Mouse (Mus musculus) effector memory CD4-positive, alpha-beta T cell, adult 7 months (primary cell): ENCODE measurements around the gene Mpv17l2. TPM values are rescaled to one million over a fixed set of nuclear protein-coding genes. Genes with fewer than 3 reads are reported as not detected.

Source experiments
- polyA plus RNA-seq: library from polyadenylated mRNA; unstranded; fragments of 100-300 nt; shearing (Covaris generic); gene quantifications from one replicate; pipeline ENCODE4 v1.2.1, GENCODE M21; 2017

Gene Mpv17l2
- 34.0 TPM for polyA plus RNA-seq

GRCm38 (mm10) chr8:70760775-70761406, at the start of gene Mpv17l2:
Gene Mpv17l2 (minus strand): TSS chr8:70760946.

GRCm38 (mm10) chr8:70808239-70808638, 47.5 kb upstream of the Mpv17l2 start, which contains the start of gene Il12rb1:
Gene Il12rb1 (plus strand): TSS chr8:70808449.

DNA sequence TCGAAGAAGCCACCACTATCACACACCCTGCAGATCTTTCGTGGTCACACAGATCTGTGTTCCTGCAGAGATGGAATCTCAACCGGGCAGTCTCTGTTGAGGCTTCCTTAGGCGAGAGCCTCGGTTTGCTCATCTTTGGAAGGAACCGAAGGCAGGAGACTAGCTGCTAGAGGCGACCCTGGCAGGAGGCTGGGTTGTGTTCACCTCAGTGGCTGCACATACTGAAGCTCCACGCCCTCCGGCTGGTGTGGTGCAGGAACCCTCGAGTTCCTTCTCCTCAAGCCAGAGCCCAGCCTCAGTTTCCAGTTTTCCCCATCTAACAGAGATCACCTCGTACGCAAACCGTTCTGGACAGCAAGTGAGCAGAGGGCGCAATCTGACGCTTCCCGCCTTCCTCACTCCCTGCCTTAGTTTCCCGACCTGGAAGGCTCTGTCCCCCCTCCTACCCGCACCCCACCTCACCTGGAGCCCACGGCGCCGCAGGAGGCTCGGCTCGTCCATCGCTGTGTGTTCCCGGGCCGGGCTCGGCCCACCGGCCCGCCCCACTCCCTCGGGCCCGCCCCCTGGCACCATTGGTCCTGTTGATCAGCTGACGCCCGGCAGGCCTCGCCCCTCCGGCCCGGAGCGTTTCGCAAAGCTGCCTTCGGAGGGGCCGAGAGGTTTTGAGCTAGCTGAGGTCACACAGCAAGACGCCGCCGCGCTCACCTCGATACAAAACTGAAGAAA, 43.9 kb upstream of the Mpv17l2 start, which contains the start of gene Mast3:
Gene Mast3 (minus strand): TSS at position 574 of the 726 bp plus-strand sequence.

DNA sequence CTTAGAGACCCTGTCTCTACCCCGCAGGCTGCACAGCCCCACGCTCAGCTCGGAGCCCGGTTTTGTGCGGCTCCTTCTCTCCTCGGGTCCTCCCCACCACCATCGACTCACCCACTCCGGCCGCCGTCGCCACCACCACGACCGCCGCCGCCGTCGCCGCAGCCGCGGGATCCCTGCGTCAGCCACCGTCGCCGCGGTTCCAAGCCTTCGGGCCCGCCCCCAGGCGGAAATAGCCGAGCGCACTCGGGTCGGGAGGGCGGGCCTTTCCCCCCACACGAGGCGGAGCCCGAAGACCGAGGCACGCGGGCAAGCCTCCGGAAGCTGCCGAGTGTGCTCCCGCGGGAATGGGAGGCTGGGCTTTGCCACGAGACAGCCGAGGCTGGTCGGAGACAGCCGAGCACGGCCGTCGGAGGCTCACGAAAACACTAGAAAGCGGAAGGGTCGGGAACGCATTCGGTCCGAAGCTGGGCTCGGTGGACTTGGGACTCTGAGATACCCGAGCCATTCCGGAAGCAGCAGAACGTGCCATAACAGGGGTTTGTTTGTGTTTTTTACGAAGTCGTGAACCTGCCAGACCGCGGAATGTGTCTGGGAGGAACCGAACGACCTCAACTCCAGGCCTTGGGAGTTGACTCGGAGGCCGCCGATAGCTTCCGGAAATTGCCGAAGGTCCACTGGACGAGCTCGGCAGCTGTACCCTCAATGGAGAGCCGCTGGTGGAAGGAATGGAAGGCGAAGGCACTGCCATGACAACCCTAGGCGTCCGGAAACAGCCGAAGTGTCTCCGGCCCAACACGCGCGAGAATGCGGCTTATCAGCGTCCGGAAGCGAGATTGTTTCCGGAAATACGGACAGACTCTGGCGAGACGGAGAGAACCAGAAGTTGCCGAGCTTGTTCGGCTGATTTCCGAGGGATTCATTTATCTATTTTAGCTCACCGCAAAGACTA, 16.0 kb upstream of the Mpv17l2 start, which contains the start of gene Pik3r2:
Gene Pik3r2 (minus strand): TSS at position 218 of the 949 bp plus-strand sequence.

DNA sequence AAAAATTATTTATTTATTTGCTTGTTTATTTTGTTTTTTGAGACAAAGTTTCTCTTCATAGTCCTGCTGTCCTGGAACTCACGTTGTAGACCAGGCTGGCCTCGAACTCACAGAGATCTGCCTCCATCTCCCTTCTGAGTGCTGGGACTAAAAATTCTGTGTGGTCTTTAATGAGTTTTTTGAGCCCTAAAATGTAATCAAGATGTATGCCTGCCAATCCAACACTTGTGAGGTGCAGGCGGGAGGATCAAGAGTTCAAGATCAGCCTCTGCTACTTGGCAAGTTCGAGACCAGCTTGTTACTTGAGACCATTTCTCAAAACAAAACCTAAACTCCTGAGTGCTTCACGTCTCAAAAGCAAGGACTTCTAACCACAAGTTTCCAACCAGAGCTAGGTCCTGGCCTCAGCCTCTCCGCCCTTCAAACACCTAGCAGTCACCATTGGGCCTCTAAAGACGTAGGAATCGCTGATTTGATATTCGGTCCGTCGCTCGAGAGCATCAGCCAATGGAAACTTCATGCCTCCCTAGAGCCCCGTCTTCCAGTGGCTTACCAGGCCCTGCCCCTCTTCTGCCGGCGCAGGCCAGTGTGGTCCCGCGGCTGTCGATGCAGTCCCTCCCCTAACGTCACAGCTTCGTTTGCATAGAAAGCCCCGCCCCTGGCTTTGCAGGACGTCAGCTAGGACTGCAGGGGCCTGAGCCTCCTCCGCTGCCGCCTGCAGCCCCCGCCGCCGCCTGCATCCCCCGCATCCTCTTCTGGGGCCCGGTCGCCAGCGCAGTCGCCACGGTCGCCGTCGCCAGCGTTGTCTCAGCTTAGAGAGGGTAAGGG, 6.5 kb downstream of the Mpv17l2 start, which contains the start of gene Rab3a:
Gene Rab3a (plus strand): TSS at position 637 of the 828 bp plus-strand sequence.

GRCm38 (mm10) chr8:70723486-70724210, 37.1 kb downstream of the Mpv17l2 start, which contains the start of gene Pde4c:
Gene Pde4c (plus strand): TSS chr8:70723720.

DNA sequence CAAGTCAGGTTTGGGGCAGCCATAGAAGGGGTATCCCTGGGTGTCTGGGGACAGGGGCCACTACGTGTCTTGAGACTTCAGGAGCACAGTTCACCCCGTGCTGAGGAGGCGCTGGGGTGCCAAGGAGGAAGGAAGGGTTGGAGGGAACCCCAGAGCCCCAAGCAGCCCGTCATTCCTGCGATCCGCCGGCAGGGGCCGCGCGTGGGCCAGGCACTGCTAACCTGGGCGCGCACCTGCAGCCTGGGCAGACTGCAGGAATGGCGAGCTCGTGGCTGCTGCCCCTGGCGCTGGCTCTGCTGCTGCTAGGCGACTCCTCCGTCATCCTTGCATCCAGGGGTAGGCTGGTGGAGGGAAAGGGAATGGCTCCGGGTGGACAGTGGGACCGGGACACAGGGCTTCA, 42.4 kb downstream of the Mpv17l2 start, which contains the start of gene Gm3336:
Gene Gm3336 (plus strand): TSS at position 247 of the 400 bp plus-strand sequence.

Other genes starting within 250 kb of the Mpv17l2 start
- 378 TPM for gene Fkbp8, start 233.2 kb downstream of the Mpv17l2 start, polyA plus RNA-seq
- 64.6 TPM for gene Kxd1, start 233.0 kb downstream of the Mpv17l2 start, polyA plus RNA-seq
- gene Ell, start 221.5 kb downstream of the Mpv17l2 start, polyA plus RNA-seq, result 38.5 TPM
- 93.3 TPM for gene Isyna1, start 166.6 kb downstream of the Mpv17l2 start, polyA plus RNA-seq
- 148 TPM for gene Ssbp4, start 152.1 kb downstream of the Mpv17l2 start, polyA plus RNA-seq
- gene Lrrc25, start 144.8 kb downstream of the Mpv17l2 start, polyA plus RNA-seq, result not detected
- not detected for gene Gdf15, start 128.5 kb downstream of the Mpv17l2 start, polyA plus RNA-seq
- gene Pgpep1, start 100.6 kb downstream of the Mpv17l2 start, polyA plus RNA-seq, result 0.79 TPM
- gene Lsm4, start 87.7 kb downstream of the Mpv17l2 start, polyA plus RNA-seq, result 249 TPM
- gene Jund, start 62.0 kb downstream of the Mpv17l2 start, polyA plus RNA-seq, result 1,865 TPM
- gene Iqcn, start 57.5 kb downstream of the Mpv17l2 start, polyA plus RNA-seq, result 0.22 TPM
- not detected for gene Gm3336, start 42.4 kb downstream of the Mpv17l2 start, polyA plus RNA-seq
- 0.24 TPM for gene Pde4c, start 37.2 kb downstream of the Mpv17l2 start, polyA plus RNA-seq
- gene Rab3a, start 6.3 kb downstream of the Mpv17l2 start, polyA plus RNA-seq, result 1.1 TPM
- 14.5 TPM for gene Pik3r2, start 15.8 kb upstream of the Mpv17l2 start, polyA plus RNA-seq
- 83.9 TPM for gene Mast3, start 44.1 kb upstream of the Mpv17l2 start, polyA plus RNA-seq
- gene Il12rb1, start 47.5 kb upstream of the Mpv17l2 start, polyA plus RNA-seq, result 25.7 TPM
- 22.1 TPM for gene Arrdc2, start 78.8 kb upstream of the Mpv17l2 start, polyA plus RNA-seq
- not detected for gene Kcnn1, start 102.3 kb upstream of the Mpv17l2 start, polyA plus RNA-seq
- gene Ccdc124, start 113.0 kb upstream of the Mpv17l2 start, polyA plus RNA-seq, result 77.8 TPM
- gene Slc5a5, start 131.8 kb upstream of the Mpv17l2 start, polyA plus RNA-seq, result 0.46 TPM
- gene Rpl18a, start 136.5 kb upstream of the Mpv17l2 start, polyA plus RNA-seq, result 7,063 TPM
- 54.0 TPM for gene Map1s, start 145.0 kb upstream of the Mpv17l2 start, polyA plus RNA-seq